Mouse (Mus musculus) kidney, postnatal 0 days (tissue): ENCODE results near the gene Sipa1l3. TPM values are rescaled to one million over a fixed set of nuclear protein-coding genes. Genes with fewer than 3 reads are reported as not detected.

Source experiments
- ATAC-seq: fragments of 200-750 bp; cut with Nextera tagmentation; replicated peaks from 2 replicates; pipeline ENCODE4 v1.8.0; 2017; ENCODE audit warnings: low read depth, moderate number of reproducible peaks, moderate TSS enrichment, moderate library complexity; ENCODE audit not compliant: low FRiP score
- DNase-seq: peaks from one replicate; pipeline ENCODE4 v3.0.0-alpha.2; 2016; ENCODE audit warnings: low spot score
- H3K27ac ChIP-seq: fragments of 300-500 bp; sonication (generic); 2 replicates; pipeline ENCODE4 v1.5.1; 2014; ENCODE audit warnings: mild to moderate bottlenecking
- H3K27me3 ChIP-seq: fragments of 300-500 bp; sonication (generic); 2 replicates; pipeline ENCODE4 v1.6.1; 2014; ENCODE audit warnings: low read length, mixed read lengths; ENCODE audit not compliant: insufficient read depth
- H3K36me3 ChIP-seq: fragments of 300-500 bp; sonication (generic); 2 replicates; pipeline ENCODE4 v1.6.1; 2014; ENCODE audit warnings: low read length, mixed read lengths; ENCODE audit not compliant: insufficient read depth
- H3K4me1 ChIP-seq: fragments of 300-500 bp; sonication (generic); replicated peaks from 2 replicates; pipeline ENCODE4 v1.6.1; 2014; ENCODE audit warnings: antibody characterized with exemption, low read length, mixed read lengths; ENCODE audit not compliant: insufficient read depth
- H3K4me2 ChIP-seq: fragments of 300-500 bp; sonication (generic); 2 replicates; pipeline ENCODE4 v1.6.1; 2014; ENCODE audit warnings: mild to moderate bottlenecking, low read length, moderate library complexity, mixed read lengths
- H3K4me3 ChIP-seq: fragments of 300-500 bp; sonication (generic); replicated peaks from 2 replicates; pipeline ENCODE4 v1.5.1; 2014; ENCODE audit warnings: low read depth, low read length
- H3K9ac ChIP-seq: fragments of 300-500 bp; sonication (generic); 2 replicates; pipeline ENCODE4 v1.6.1; 2014; ENCODE audit warnings: low read depth, low read length
- H3K9me3 ChIP-seq: fragments of 300-500 bp; sonication (generic); replicated peaks from 2 replicates; pipeline ENCODE4 v1.6.1; 2016; ENCODE audit warnings: low read length, inconsistent platforms, mixed read lengths
- CTCF ChIP-seq: IDR thresholded peaks from 2 replicates; pipeline ENCODE4 v1.5.1; 2016; ENCODE audit warnings: antibody characterized with exemption, low read depth, mild to moderate bottlenecking, moderate library complexity
- WGBS: fragments of 180-500 bp; shearing (Covaris S2); extraction: QIAGEN DNeasy Blood & Tissue Kit; methylation state at CpG from one replicate; pipeline ENCODE4 v1.1.7; 2014; 5-methylcytosine and 5-hydroxymethylcytosine counted together
- polyA plus RNA-seq: library from polyadenylated mRNA; unstranded; fragments of >200 nt; fragmentation: Nextera tagmentation; extraction: Ambion mirVana; gene quantifications from 2 replicates; pipeline ENCODE4 v1.2.1, GENCODE M21; 2015

Gene Sipa1l3
- polyA plus RNA-seq, 1 experiment from 2014 or later, result 8.3 TPM

- DNase-seq (no peak), ATAC-seq (no peak)
- Histone ChIP-seq H3K9me3 (no peaks in the 10 kb centered on the region), H3K4me1 (no peaks in the 10 kb centered on the region), H3K4me2 (no peak overlapping the region), H3K36me3 (peaks cover 19% of the 10 kb centered on the region; the same call in 1 of the 2 replicates), H3K9ac (no peak overlapping the region), H3K27me3 (no peaks in the 10 kb centered on the region), H3K27ac (no peak overlapping the region), H3K4me3 (no peak overlapping the region)
- WGBS, result 77% methylated on average over 13 of the region's 13 CpGs
- TF ChIP-seq CTCF, result no peak
Measured at GRCm38 (mm10) chr7:29367166-29368003, 151.1 kb downstream of the Sipa1l3 start.

GRCm38 (mm10) chr7:29364052-29364451, 154.4 kb downstream of the Sipa1l3 start:
- Histone ChIP-seq H3K4me3 (no peak overlapping the region), H3K27ac (no peak overlapping the region), H3K4me2 (no peak overlapping the region), H3K4me1 (no peaks in the 10 kb centered on the region), H3K27me3 (no peaks in the 10 kb centered on the region), H3K9me3 (no peaks in the 10 kb centered on the region), H3K36me3 (peaks cover 16% of the 10 kb centered on the region; the same call in 1 of the 2 replicates), H3K9ac (no peak overlapping the region)
- WGBS, result 27% methylated on average over 4 of the region's 4 CpGs
- ATAC-seq (no peak), DNase-seq (peak; percentile 57)
- peak; percentile 71 for TF ChIP-seq CTCF

- no peak for TF ChIP-seq CTCF
- H3K4me2 ChIP-seq, result no peak overlapping the region
- no peaks in the 10 kb centered on the region for H3K27me3 ChIP-seq
- H3K9me3 ChIP-seq, result no peaks in the 10 kb centered on the region
- peaks cover 16% of the 10 kb centered on the region; the same call in 1 of the 2 replicates for H3K36me3 ChIP-seq
- no peak overlapping the region for H3K9ac ChIP-seq
- H3K27ac ChIP-seq, result no peak overlapping the region
- H3K4me3 ChIP-seq, result no peak overlapping the region
- DNase-seq (no peak), ATAC-seq (no peak)
- H3K4me1 ChIP-seq, result no peaks in the 10 kb centered on the region
- WGBS, result 93% methylated on average over 13 of the region's 13 CpGs
Measured at GRCm38 (mm10) chr7:29361497-29361896, 156.9 kb downstream of the Sipa1l3 start.

DNA sequence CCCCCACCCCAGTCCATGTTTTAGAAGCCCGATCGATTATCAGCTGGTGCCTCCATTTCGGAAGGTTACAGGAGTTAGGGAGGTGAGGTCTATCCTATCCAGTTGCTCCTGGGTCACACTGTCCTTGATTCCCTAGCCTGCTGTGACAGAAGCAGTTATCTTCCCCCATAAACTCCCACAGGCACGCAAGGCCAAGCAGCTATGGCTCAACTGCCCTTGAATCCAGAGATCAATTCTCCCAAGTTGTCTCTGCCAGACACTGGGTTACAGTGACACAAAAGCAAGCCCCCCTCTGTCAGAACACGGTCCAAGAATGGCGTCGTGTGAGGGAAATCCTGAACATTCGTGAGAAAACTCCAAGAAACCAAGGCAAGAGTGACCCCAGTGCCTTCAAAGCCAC, 163.0 kb downstream of the Sipa1l3 start:
- no peak for TF ChIP-seq CTCF
- 84% methylated on average over 8 of the region's 8 CpGs for WGBS
- no peak overlapping the region for H3K4me2 ChIP-seq
- H3K4me1 ChIP-seq, result no peaks in the 10 kb centered on the region
- H3K4me3 ChIP-seq, result no peak overlapping the region
- no peaks in the 10 kb centered on the region for H3K9me3 ChIP-seq
- H3K27me3 ChIP-seq, result no peaks in the 10 kb centered on the region
- no peak overlapping the region for H3K9ac ChIP-seq
- ATAC-seq (no peak), DNase-seq (no peak)
- H3K36me3 ChIP-seq, result peaks cover 26% of the 10 kb centered on the region
- H3K27ac ChIP-seq, result no peak overlapping the region

- Histone ChIP-seq H3K9me3 (no peaks in the 10 kb centered on the region), H3K36me3 (peaks cover 37% of the 10 kb centered on the region), H3K4me2 (no peak overlapping the region), H3K4me3 (no peak overlapping the region), H3K4me1 (no peaks in the 10 kb centered on the region), H3K9ac (no peak overlapping the region), H3K27ac (no peak overlapping the region), H3K27me3 (no peaks in the 10 kb centered on the region)
- ATAC-seq (no peak), DNase-seq (no peak)
- 91% methylated on average over 8 of the region's 8 CpGs for WGBS
- TF ChIP-seq CTCF, result no peak
Measured at GRCm38 (mm10) chr7:29354161-29354560, 164.3 kb downstream of the Sipa1l3 start.

DNA sequence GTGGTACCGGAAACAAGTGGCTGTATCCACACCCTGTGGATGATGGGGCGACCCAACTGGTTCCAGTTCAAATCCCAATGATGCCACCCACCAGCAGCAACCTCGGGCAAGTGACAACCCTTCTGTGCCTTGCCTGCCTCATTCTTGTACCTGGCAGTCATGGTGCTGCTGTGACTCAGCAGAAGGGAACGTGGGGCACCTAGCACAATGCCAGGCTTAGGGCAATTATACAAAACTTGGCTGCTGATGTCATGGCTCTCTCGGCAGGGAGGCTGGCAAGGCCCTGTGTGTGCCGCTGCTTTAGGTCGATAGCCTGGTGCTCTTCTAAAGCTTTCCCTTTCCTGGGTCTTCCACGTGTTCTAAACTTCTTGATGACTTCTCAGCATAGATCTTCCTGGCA, 166.2 kb downstream of the Sipa1l3 start:
- no peaks in the 10 kb centered on the region for H3K9me3 ChIP-seq
- no peak for ATAC-seq
- H3K4me3 ChIP-seq, result no peak overlapping the region
- H3K27ac ChIP-seq, result no peak overlapping the region
- no peak overlapping the region for H3K4me2 ChIP-seq
- no peak for DNase-seq
- H3K4me1 ChIP-seq, result no peaks in the 10 kb centered on the region
- 90% methylated on average over 8 of the region's 8 CpGs for WGBS
- H3K9ac ChIP-seq, result no peak overlapping the region
- H3K36me3 ChIP-seq, result peaks cover 42% of the 10 kb centered on the region
- H3K27me3 ChIP-seq, result no peaks in the 10 kb centered on the region
- TF ChIP-seq CTCF, result no peak
